Mouse (Mus musculus) erythroblast, embryonic 14.5 days (primary cell): ENCODE data around the gene Erbb2.

Experiments
- GATA1 ChIP-seq: IDR thresholded peaks from 2 replicates; pipeline ENCODE4 v1.6.1; 2012; ENCODE audit warnings: low read length, inconsistent platforms, mixed read lengths
- TAL1 ChIP-seq: IDR thresholded peaks from 3 replicates; pipeline ENCODE4 v1.6.1; 2012; ENCODE audit warnings: low read length, inconsistent platforms, mixed read lengths

- TF ChIP-seq TAL1 (no peak), GATA1 (no peak)
Measured at GRCm38 (mm10) chr11:98446562-98447474, 34.5 kb downstream of the Erbb2 start.
